Mouse (Mus musculus): ENCODE measurements at regions not wholly inside any gene's neighbourhood (a gene's known extent, or its start where the extent isn't known, plus 50 kb on each side); places are given as distances from the start of the nearest gene placed in this dataset.

DNA sequence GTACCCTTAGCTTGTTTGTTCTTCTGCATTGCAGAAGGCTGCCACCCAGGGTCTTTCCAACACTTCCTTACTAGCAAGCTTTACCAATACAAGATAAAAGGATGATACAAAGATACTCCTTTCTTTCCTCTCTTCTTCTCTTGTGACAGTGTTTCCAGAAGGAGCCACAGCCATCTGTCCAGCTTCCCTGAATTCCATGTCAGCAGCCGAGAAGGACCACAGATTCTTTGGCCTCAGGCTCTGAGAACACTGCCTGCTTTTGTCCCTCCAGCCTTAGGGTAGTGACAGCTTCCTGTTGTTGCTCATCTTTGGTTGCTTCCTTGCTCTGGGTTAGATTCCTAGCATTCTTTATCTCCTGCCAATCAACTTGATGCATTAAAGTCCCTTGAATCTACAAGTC is 60.4 kb upstream of the Fndc3a start:
- TF ChIP-seq CTCF (IDR thresholded peaks at IDR 0.05; ENCODE audit: control insufficient read depth, insufficient read depth, low read length) (no peak), POLR2A (IDR thresholded peaks at IDR 0.05; ENCODE audit: borderline replicate concordance, control insufficient read depth, low read depth, low read length) (no peak)
